Mouse (Mus musculus) E14TG2a.4 (cell line): ENCODE measurements around the gene Syk.

Experiments
- CTCF ChIP-seq: conservative IDR thresholded peaks from 2 replicates; pipeline ENCODE4 v1.5.1; 2014; ENCODE audit warnings: low read length
- NANOG ChIP-seq: IDR thresholded peaks from 2 replicates; pipeline ENCODE4 v1.6.1; 2014; ENCODE audit warnings: borderline replicate concordance, low read length, mixed read lengths
- POU5F1 ChIP-seq: IDR thresholded peaks from 2 replicates; pipeline ENCODE4 v1.6.1; 2014; ENCODE audit warnings: low read length, borderline replicate concordance

DNA sequence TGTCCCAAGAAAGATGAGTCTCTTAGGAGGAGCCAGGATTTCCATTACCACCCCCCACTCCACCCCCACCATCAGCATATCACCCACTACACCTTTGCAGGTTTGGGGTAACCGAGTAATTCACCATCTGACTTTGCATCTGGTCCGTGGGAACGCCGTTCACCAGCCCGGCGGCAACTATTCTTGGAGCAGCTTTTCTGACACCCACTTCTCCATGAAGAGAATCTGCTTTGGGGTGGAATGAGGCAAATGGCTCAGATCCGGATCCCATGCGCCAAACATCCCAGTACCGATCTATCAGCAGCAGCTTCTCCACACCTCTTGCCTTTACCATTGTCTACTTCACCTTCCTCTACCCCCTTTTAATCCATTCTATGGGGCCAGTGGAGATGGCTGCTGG, 12.7 kb upstream of the Syk start:
- TF ChIP-seq CTCF: no peak
- TF ChIP-seq POU5F1: no peak
- TF ChIP-seq NANOG: no peak
